Mouse (Mus musculus) embryonic fibroblast, embryonic 13.5 days (primary cell): ENCODE results near the gene Tpk1.

ENCODE experiments used
- CTCF ChIP-seq: IDR thresholded peaks from 2 replicates; pipeline ENCODE4 v1.5.1; 2011; ENCODE audit warnings: mild to moderate bottlenecking, control low read depth, low read length, moderate library complexity, borderline replicate concordance; ENCODE audit not compliant: insufficient read depth
- POLR2A ChIP-seq: IDR thresholded peaks from 2 replicates; pipeline ENCODE4 v1.6.1; 2011; ENCODE audit warnings: low read depth, mild to moderate bottlenecking, control low read depth, low read length, moderate library complexity

DNA sequence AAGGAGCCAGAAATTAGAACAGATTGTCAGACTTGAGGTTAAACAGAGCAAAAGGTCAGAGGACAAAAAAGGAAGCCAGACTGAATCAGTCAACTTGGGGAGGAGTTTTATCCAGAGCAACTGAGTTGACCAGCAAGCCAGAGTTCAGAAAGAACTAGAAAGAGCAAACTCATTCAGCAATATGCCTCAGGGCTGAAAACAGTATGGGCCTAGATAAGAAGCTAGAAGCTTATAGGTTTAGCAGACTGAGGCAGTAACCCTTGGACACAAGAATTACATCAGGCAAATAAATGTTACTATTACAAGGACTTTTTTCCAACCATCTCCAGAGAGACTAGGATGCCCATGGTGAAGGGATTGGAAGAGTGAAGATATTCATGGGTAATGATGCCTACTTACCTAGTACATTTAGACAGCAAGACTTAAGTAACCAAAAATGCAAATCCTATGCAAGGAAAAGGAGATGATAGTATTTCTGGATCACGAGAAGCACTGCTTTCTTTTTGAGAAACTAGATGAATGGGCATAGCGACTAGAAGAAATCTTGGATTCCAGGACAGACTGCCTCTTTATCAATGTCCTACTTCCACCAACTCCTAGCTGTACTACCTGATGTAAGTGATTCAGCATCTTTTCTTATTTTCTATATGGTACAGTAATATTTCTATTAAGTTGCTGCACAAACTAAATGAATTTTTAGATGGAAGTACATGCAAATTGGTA, 149.3 kb downstream of the Tpk1 start:
- TF ChIP-seq CTCF = no peak
- TF ChIP-seq POLR2A = no peak
